Mouse (Mus musculus) MEL (cell line): ENCODE measurements around the gene Cdh13. TPM values are rescaled to one million over a fixed set of nuclear protein-coding genes. Genes with fewer than 3 reads are reported as not detected.

Source experiments
- DNase-seq: peaks from one replicate; pipeline ENCODE4 v3.0.0; 2011; ENCODE audit warnings: low read depth, low spot score
- H3K27ac ChIP-seq: 2 replicates; pipeline ENCODE4 v1.5.1; 2012; ENCODE audit warnings: low read depth, mild to moderate bottlenecking, control low read depth, low read length, moderate library complexity; ENCODE audit not compliant: control insufficient read depth
- H3K27me3 ChIP-seq, 2 experiments: fragments of 150-350 bp in 1 of 2; sonication (generic) in 1 of 2; 2 replicates each; pipeline ENCODE4 v1.6.1; 2012; ENCODE audit warnings: low read length in 2 of 2, mild to moderate bottlenecking in 2 of 2, improper control_type of control experiment in 1 of 2, moderate library complexity in 1 of 2; ENCODE audit not compliant: insufficient read depth in 2 of 2, control insufficient read depth in 1 of 2
- H3K36me3 ChIP-seq, 2 experiments: 2 replicates each; pipeline ENCODE4 v1.6.1; 2012 to 2014; ENCODE audit warnings: low read length in 2 of 2, improper control_type of control experiment in 1 of 2, inconsistent platforms in 1 of 2, mild to moderate bottlenecking in 1 of 2; ENCODE audit not compliant: insufficient read depth in 2 of 2, control insufficient read depth in 1 of 2
- H3K4me1 ChIP-seq, 2 experiments: fragments of 150-350 bp in 1 of 2; sonication (generic) in 1 of 2; 2 replicates each; pipeline ENCODE4 v1.6.1; 2012; ENCODE audit warnings: low read length in 2 of 2, improper control_type of control experiment in 1 of 2, mild to moderate bottlenecking in 1 of 2; ENCODE audit not compliant: insufficient read depth in 2 of 2, control insufficient read depth in 1 of 2
- H3K4me3 ChIP-seq, 2 experiments: fragments of 150-350 bp in 1 of 2; sonication (generic) in 1 of 2; 2 replicates each; pipeline ENCODE4 v1.5.1; 2012; ENCODE audit warnings: low read depth in 2 of 2, low read length in 2 of 2, mild to moderate bottlenecking in 2 of 2, moderate library complexity in 2 of 2, control low read depth in 1 of 2, improper control_type of control experiment in 1 of 2; ENCODE audit not compliant: control insufficient read depth in 1 of 2, insufficient read depth in 1 of 2
- H3K79me2 ChIP-seq: 2 replicates; pipeline ENCODE4 v1.6.1; 2012; ENCODE audit warnings: mild to moderate bottlenecking, low read length, moderate library complexity; ENCODE audit not compliant: control insufficient read depth, poor library complexity, insufficient read depth
- H3K9ac ChIP-seq: 2 replicates; pipeline ENCODE4 v1.6.1; 2012; ENCODE audit warnings: low read depth, mild to moderate bottlenecking, control low read depth, low read length, moderate library complexity; ENCODE audit not compliant: control insufficient read depth, poor library complexity, severe bottlenecking
- H3K9me3 ChIP-seq: fragments of 150-350 bp; sonication (generic); replicated peaks from 2 replicates; pipeline ENCODE4 v1.6.1; 2012; ENCODE audit warnings: mild to moderate bottlenecking, low read length, improper control_type of control experiment, moderate library complexity; ENCODE audit not compliant: insufficient read depth
- BHLHE40 ChIP-seq: IDR thresholded peaks from 2 replicates; pipeline ENCODE4 v1.6.1; 2012; ENCODE audit warnings: low read depth, mild to moderate bottlenecking, inconsistent platforms, low read length, improper control_type of control experiment, borderline replicate concordance
- CHD1 ChIP-seq: IDR thresholded peaks from 2 replicates; pipeline ENCODE4 v1.6.1; 2012; ENCODE audit warnings: low read depth, mild to moderate bottlenecking, inconsistent platforms, low read length, improper control_type of control experiment
- CTCF ChIP-seq, 3 experiments: IDR thresholded peaks in 2 of 3; conservative IDR thresholded peaks in 1 of 3; 2 replicates each; pipeline ENCODE4 v1.5.1; 2011 to 2012; ENCODE audit warnings: low read length in 3 of 3, low read depth in 2 of 3, mild to moderate bottlenecking in 2 of 3, improper control_type of control experiment in 1 of 3, inconsistent platforms in 1 of 3, mixed read lengths in 1 of 3, moderate library complexity in 1 of 3; ENCODE audit not compliant: control insufficient read depth in 1 of 3, insufficient read depth in 1 of 3, poor library complexity in 1 of 3, severe bottlenecking in 1 of 3
- E2F4 ChIP-seq: IDR thresholded peaks from 2 replicates; pipeline ENCODE4 v1.6.1; 2011; ENCODE audit warnings: low read depth, low read length, improper control_type of control experiment, borderline replicate concordance
- ELF1 ChIP-seq: IDR thresholded peaks from 2 replicates; pipeline ENCODE4 v1.6.1; 2014; ENCODE audit warnings: low read depth, mild to moderate bottlenecking, inconsistent platforms, low read length, improper control_type of control experiment, moderate library complexity
- ETS1 ChIP-seq: IDR thresholded peaks from 2 replicates; pipeline ENCODE4 v1.6.1; 2012; ENCODE audit warnings: low read depth, mild to moderate bottlenecking, inconsistent platforms, low read length, improper control_type of control experiment, moderate library complexity
- GABPA ChIP-seq: IDR thresholded peaks from 2 replicates; pipeline ENCODE4 v1.6.1; 2012; ENCODE audit warnings: low read depth, mild to moderate bottlenecking, inconsistent platforms, low read length, improper control_type of control experiment, moderate library complexity
- KAT2A ChIP-seq: conservative IDR thresholded peaks from 2 replicates; pipeline ENCODE4 v1.6.1; 2012; ENCODE audit warnings: low read depth, low read length, improper control_type of control experiment, inconsistent platforms
- MAFK ChIP-seq: IDR thresholded peaks from 2 replicates; pipeline ENCODE4 v1.6.1; 2011; ENCODE audit warnings: low read depth, mild to moderate bottlenecking, low read length, improper control_type of control experiment, borderline replicate concordance
- MAX ChIP-seq: IDR thresholded peaks from 2 replicates; pipeline ENCODE4 v1.6.1; 2011; ENCODE audit warnings: low read length, improper control_type of control experiment
- MAZ ChIP-seq: IDR thresholded peaks from 2 replicates; pipeline ENCODE4 v1.6.1; 2012; ENCODE audit warnings: low read depth, mild to moderate bottlenecking, inconsistent platforms, low read length, improper control_type of control experiment
- MEF2A ChIP-seq: IDR thresholded peaks from 2 replicates; pipeline ENCODE4 v1.6.1; 2014; ENCODE audit warnings: low read depth, mild to moderate bottlenecking, inconsistent platforms, low read length, improper control_type of control experiment; ENCODE audit not compliant: poor library complexity, insufficient replicate concordance, severe bottlenecking; ENCODE audit errors: extremely low read depth
- MXI1 ChIP-seq: IDR thresholded peaks from 2 replicates; pipeline ENCODE4 v1.6.1; 2011; ENCODE audit warnings: mild to moderate bottlenecking, low read depth, low read length, improper control_type of control experiment
- MYB ChIP-seq: IDR thresholded peaks from 2 replicates; pipeline ENCODE4 v1.6.1; 2011; ENCODE audit warnings: mild to moderate bottlenecking, low read depth, low read length, improper control_type of control experiment
- MYC ChIP-seq: IDR thresholded peaks from 2 replicates; pipeline ENCODE4 v1.6.1; 2011; ENCODE audit warnings: low read depth, mild to moderate bottlenecking, low read length, improper control_type of control experiment, moderate library complexity
- NELFE ChIP-seq: IDR thresholded peaks from 2 replicates; pipeline ENCODE4 v1.6.1; 2011; ENCODE audit warnings: low read depth, low read length, improper control_type of control experiment
- POLR2A ChIP-seq, 2 experiments: IDR thresholded peaks; 2 replicates each; pipeline ENCODE4 v1.6.1; 2011 to 2012; ENCODE audit warnings: low read length in 2 of 2, mild to moderate bottlenecking in 2 of 2, control low read depth in 1 of 2, improper control_type of control experiment in 1 of 2, low read depth in 1 of 2, moderate library complexity in 1 of 2; ENCODE audit not compliant: control insufficient read depth in 1 of 2, insufficient read depth in 1 of 2, poor library complexity in 1 of 2
- RAD21 ChIP-seq: IDR thresholded peaks from 2 replicates; pipeline ENCODE4 v1.6.1; 2011; ENCODE audit warnings: mild to moderate bottlenecking, low read depth, low read length, improper control_type of control experiment
- RCOR1 ChIP-seq: IDR thresholded peaks from 2 replicates; pipeline ENCODE4 v1.6.1; 2012; ENCODE audit warnings: low read depth, mild to moderate bottlenecking, inconsistent platforms, low read length, improper control_type of control experiment
- SIN3A ChIP-seq: IDR thresholded peaks from 2 replicates; pipeline ENCODE4 v1.6.1; 2012; ENCODE audit warnings: low read length, improper control_type of control experiment, inconsistent platforms
- SMC3 ChIP-seq: IDR thresholded peaks from 2 replicates; pipeline ENCODE4 v1.6.1; 2011; ENCODE audit warnings: low read depth, low read length, improper control_type of control experiment
- UBTF ChIP-seq: IDR thresholded peaks from 2 replicates; pipeline ENCODE4 v1.6.1; 2012; ENCODE audit warnings: low read depth, mild to moderate bottlenecking, inconsistent platforms, low read length, improper control_type of control experiment, moderate library complexity, borderline replicate concordance; ENCODE audit not compliant: insufficient read depth
- USF2 ChIP-seq, 2 experiments: IDR thresholded peaks; 2 replicates each; pipeline ENCODE4 v1.6.1; 2011 to 2012; ENCODE audit warnings: improper control_type of control experiment in 2 of 2, low read length in 2 of 2, borderline replicate concordance in 1 of 2, inconsistent platforms in 1 of 2, low read depth in 1 of 2, mild to moderate bottlenecking in 1 of 2; ENCODE audit not compliant: insufficient read depth in 1 of 2
- ZC3H11A ChIP-seq: IDR thresholded peaks from 2 replicates; pipeline ENCODE4 v1.6.1; 2012; ENCODE audit warnings: low read depth, mild to moderate bottlenecking, inconsistent platforms, low read length, improper control_type of control experiment
- ZMIZ1 ChIP-seq: IDR thresholded peaks from 2 replicates; pipeline ENCODE4 v1.6.1; 2012; ENCODE audit warnings: low read depth, mild to moderate bottlenecking, inconsistent platforms, low read length, improper control_type of control experiment, moderate library complexity
- ZNF384 ChIP-seq: IDR thresholded peaks from 2 replicates; pipeline ENCODE4 v1.6.1; 2012; ENCODE audit warnings: low read depth, mild to moderate bottlenecking, inconsistent platforms, low read length, improper control_type of control experiment
- polyA plus RNA-seq, 2 experiments: library from polyadenylated mRNA; stranded (reverse) in 1 of 2; unstranded in 1 of 2; fragments of >175 nt in 1 of 2; fragments of >200 nt in 1 of 2; gene quantifications; 2 replicates each; pipeline versions ENCODE4 v1.2.1 to v1.2.4; 2012; ENCODE audit warnings: low replicate concordance in 2 of 2, low read depth in 1 of 2; ENCODE audit not compliant: insufficient read length in 2 of 2, insufficient read depth in 1 of 2, missing spikeins in 1 of 2
- total RNA-seq: library from RNA; depleted of rRNA; stranded (reverse); fragments of 300-350 nt; gene quantifications from 2 replicates; pipeline ENCODE4 v1.2.3, GENCODE M21; 2012

Cdh13 gene
- total and polyA plus RNA-seq, 3 experiments: not detected

DNA sequence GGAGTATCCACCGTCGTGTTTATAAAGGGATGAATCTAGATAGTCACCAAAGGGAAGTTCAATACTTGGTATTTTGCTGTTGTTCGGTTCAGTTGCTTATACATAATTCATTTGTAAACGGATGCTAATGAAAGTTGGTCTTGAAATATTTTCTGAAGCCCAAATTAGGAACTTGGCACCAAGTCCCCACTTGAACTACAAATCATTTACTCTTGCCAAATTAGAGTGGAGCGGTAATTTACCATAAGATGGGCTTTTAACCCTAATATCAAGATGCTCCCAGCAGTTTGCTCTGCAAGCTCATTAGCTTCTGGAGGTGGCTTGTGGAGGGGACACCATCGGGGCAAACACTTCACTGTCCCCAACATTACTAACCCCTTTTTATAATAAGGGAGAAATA is 164.5 kb downstream of the Cdh13 start:
- TF ChIP-seq RCOR1 (no peak), POLR2A (IDR thresholded peaks at IDR 0.05; ENCODE audit: control insufficient read depth in 1 of 2, insufficient read depth in 1 of 2, low read depth in 1 of 2, low read length in 2 of 2, poor library complexity in 1 of 2) (no peak), MEF2A (no peak), UBTF (no peak), ETS1 (no peak), ZNF384 (no peak), SMC3 (no peak), MXI1 (no peak), GABPA (no peak), ELF1 (no peak), ZC3H11A (no peak)
- Histone ChIP-seq H3K9ac (no peak overlapping the region), H3K36me3 (no peaks in the 10 kb centered on the region), H3K4me3 (no peak overlapping the region), H3K9me3 (no peaks in the 10 kb centered on the region), H3K79me2 (no peaks in the 10 kb centered on the region), H3K27ac (no peak overlapping the region), H3K27me3 (no peaks in the 10 kb centered on the region), H3K4me1 (no peaks in the 10 kb centered on the region)
- DNase-seq: no peak

DNA sequence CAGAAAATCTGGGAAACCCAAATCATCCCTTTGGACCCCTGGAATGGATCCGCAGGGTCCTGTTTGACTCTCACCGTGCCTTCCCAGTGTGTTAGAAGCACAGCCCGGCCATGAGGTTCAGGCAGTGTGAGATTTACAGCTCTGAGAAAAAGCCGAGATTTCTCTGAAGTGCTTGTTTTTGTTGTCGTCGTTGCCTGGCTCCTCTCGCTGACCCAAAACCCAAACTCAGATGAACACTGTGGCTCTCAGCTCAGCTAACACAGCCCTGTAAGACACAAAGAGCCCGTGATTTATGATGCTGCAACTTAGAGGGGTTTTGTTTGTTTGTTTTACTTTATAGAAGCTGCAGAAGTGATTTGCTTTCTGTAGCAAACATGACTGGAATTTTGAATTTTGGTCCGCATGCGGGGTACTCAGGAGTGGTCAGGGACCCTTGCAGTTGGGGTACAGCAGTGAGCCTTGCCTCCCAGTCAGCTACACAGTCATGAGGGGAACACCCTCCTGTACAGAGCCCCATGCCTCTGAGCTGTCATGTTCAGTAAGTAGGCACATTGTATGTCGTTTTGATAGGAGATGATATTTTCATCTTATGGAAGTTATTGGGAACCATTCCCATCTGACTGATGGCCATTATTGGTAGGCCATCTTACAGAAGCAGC is 169.0 kb downstream of the Cdh13 start:
- TF ChIP-seq KAT2A (no peak), SIN3A (no peak), MYC (no peak), GABPA (no peak), MYB (no peak), CTCF (IDR thresholded peaks at IDR 0.05 in 2 of 3, conservative IDR thresholded peaks at IDR 0.05 in 1 of 3; ENCODE audit: control insufficient read depth in 1 of 3, insufficient read depth in 1 of 3, low read depth in 2 of 3, low read length in 3 of 3, poor library complexity in 1 of 3, severe bottlenecking in 1 of 3) (no peak), ZNF384 (no peak), USF2 (IDR thresholded peaks at IDR 0.05; ENCODE audit: borderline replicate concordance in 1 of 2, insufficient read depth in 1 of 2, low read depth in 1 of 2, low read length in 2 of 2) (no peak), NELFE (no peak), CHD1 (no peak), RAD21 (no peak), BHLHE40 (no peak), MAZ (no peak), ETS1 (no peak), E2F4 (no peak), ZMIZ1 (no peak), MAX (no peak), ZC3H11A (no peak), MAFK (no peak)
- Histone ChIP-seq H3K36me3 (no peaks in the 10 kb centered on the region), H3K27ac (no peak overlapping the region), H3K4me1 (no peaks in the 10 kb centered on the region), H3K9ac (no peak overlapping the region), H3K79me2 (no peaks in the 10 kb centered on the region), H3K27me3 (no peaks in the 10 kb centered on the region), H3K9me3 (no peaks in the 10 kb centered on the region), H3K4me3 (no peak overlapping the region)
- DNase-seq: no peak
